Mouse (Mus musculus): ENCODE measurements around the gene Tril. TPM values are rescaled to one million over a fixed set of nuclear protein-coding genes. Genes with fewer than 3 reads are reported as not detected.

Gene Tril
- polyA plus RNA-seq, 2 experiments = 0.16 to 0.27 TPM

DNA sequence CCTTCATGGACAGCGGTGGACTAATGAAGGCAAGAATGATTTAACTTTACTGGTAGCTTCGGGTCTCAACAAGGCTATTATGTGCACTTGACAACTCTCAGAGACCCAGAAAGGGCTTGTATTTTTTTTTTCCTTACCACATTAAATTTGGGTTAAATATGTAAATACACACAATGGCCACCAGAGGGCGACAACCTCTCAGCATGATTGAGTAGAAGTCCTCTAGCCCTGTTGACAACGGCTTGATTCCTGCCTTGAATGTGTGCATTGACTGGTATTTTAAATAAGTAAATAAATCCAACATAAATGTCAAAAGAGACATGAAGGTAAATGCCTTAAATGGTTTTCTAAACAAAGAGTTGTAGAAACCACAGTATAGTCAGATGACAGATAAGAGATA lies 39.5 kb downstream of the Tril start:
- ATAC-seq (ENCODE audit: insufficient read depth) (no peak), DNase-seq (ENCODE audit: low read depth in 3 of 3, low spot score in 3 of 3) (peak in 2 of 3 experiments; percentile 9 to 41)
- no peak overlapping the region for H3K4me2 ChIP-seq (ENCODE audit: low read depth)
- H3K9me3 ChIP-seq (ENCODE audit: control insufficient read depth, low read length) = no peaks in the 10 kb centered on the region
- H3K27ac ChIP-seq = no peak overlapping the region
- H3K9ac ChIP-seq (replicated peaks) = no peak overlapping the region
- H3K36me3 ChIP-seq (replicated peaks; ENCODE audit: control insufficient read depth, insufficient read depth, low read depth) = no peaks in the 10 kb centered on the region
- 11% methylated on average over 4 of the region's 4 CpGs for WGBS (ENCODE audit: insufficient replicate concordance)
- no peaks in the 10 kb centered on the region for H3K4me1 ChIP-seq (replicated peaks; ENCODE audit: control insufficient read depth in 2 of 2, insufficient read depth in 2 of 2, low read length in 1 of 2)
- peak; percentile 79 for TF ChIP-seq CTCF (IDR thresholded peaks at IDR 0.05; ENCODE audit: low read depth)
- no peak for TF ChIP-seq EP300 (IDR thresholded peaks at IDR 0.05; ENCODE audit: low read depth)
- H3K27me3 ChIP-seq (ENCODE audit: control insufficient read depth, insufficient read depth, low read length) = no peaks in the 10 kb centered on the region
- no peak overlapping the region for H3K4me3 ChIP-seq (ENCODE audit: insufficient read depth in 1 of 2, low read depth in 2 of 2, low read length in 2 of 2)

GRCm38 (mm10) chr6:53780008-53780407 lies 40.6 kb downstream of the Tril start:
- WGBS (ENCODE audit: insufficient replicate concordance) = 64% methylated on average over 5 of the region's 5 CpGs
- Histone ChIP-seq H3K27me3 (ENCODE audit: control insufficient read depth, insufficient read depth, low read length) (no peaks in the 10 kb centered on the region), H3K36me3 (replicated peaks; ENCODE audit: control insufficient read depth, insufficient read depth, low read depth) (no peaks in the 10 kb centered on the region), H3K4me3 (ENCODE audit: insufficient read depth in 1 of 2, low read depth in 2 of 2, low read length in 2 of 2) (no peak overlapping the region), H3K4me1 (replicated peaks; ENCODE audit: control insufficient read depth in 2 of 2, insufficient read depth in 2 of 2, low read length in 1 of 2) (no peaks in the 10 kb centered on the region), H3K4me2 (ENCODE audit: low read depth) (no peak overlapping the region), H3K9me3 (ENCODE audit: control insufficient read depth, low read length) (no peaks in the 10 kb centered on the region), H3K27ac (no peak overlapping the region), H3K9ac (replicated peaks) (no peak overlapping the region)
- DNase-seq (ENCODE audit: low read depth in 3 of 3, low spot score in 3 of 3) = no peak
- ATAC-seq (ENCODE audit: insufficient read depth) = no peak
- TF ChIP-seq CTCF (IDR thresholded peaks at IDR 0.05; ENCODE audit: low read depth) (no peak), EP300 (IDR thresholded peaks at IDR 0.05; ENCODE audit: low read depth) (no peak)

- no peak for TF ChIP-seq EP300 (IDR thresholded peaks at IDR 0.05; ENCODE audit: low read depth)
- no peak overlapping the region for H3K4me2 ChIP-seq (ENCODE audit: low read depth)
- H3K9ac ChIP-seq (replicated peaks) = no peak overlapping the region
- no peak for ATAC-seq (ENCODE audit: insufficient read depth)
- H3K27me3 ChIP-seq (ENCODE audit: control insufficient read depth, insufficient read depth, low read length) = no peaks in the 10 kb centered on the region
- no peak overlapping the region for H3K27ac ChIP-seq
- H3K4me3 ChIP-seq (ENCODE audit: insufficient read depth in 1 of 2, low read depth in 2 of 2, low read length in 2 of 2) = no peak overlapping the region
- DNase-seq (ENCODE audit: low read depth in 3 of 3, low spot score in 3 of 3) = no peak
- WGBS (ENCODE audit: insufficient replicate concordance) = 63% methylated on average over 7 of the region's 7 CpGs
- H3K4me1 ChIP-seq (replicated peaks; ENCODE audit: control insufficient read depth in 2 of 2, insufficient read depth in 2 of 2, low read length in 1 of 2) = no peaks in the 10 kb centered on the region
- H3K9me3 ChIP-seq (ENCODE audit: control insufficient read depth, low read length) = no peaks in the 10 kb centered on the region
- no peaks in the 10 kb centered on the region for H3K36me3 ChIP-seq (replicated peaks; ENCODE audit: control insufficient read depth, insufficient read depth, low read depth)
Observed at GRCm38 (mm10) chr6:53779526-53779925, 41.1 kb downstream of the Tril start.

- Histone ChIP-seq H3K27ac (no peak overlapping the region), H3K4me2 (ENCODE audit: low read depth) (no peak overlapping the region), H3K9me3 (ENCODE audit: control insufficient read depth, low read length) (no peaks in the 10 kb centered on the region), H3K36me3 (replicated peaks; ENCODE audit: control insufficient read depth, insufficient read depth, low read depth) (no peaks in the 10 kb centered on the region), H3K27me3 (ENCODE audit: control insufficient read depth, insufficient read depth, low read length) (no peaks in the 10 kb centered on the region), H3K9ac (replicated peaks) (no peak overlapping the region), H3K4me1 (replicated peaks; ENCODE audit: control insufficient read depth in 2 of 2, insufficient read depth in 2 of 2, low read length in 1 of 2) (no peaks in the 10 kb centered on the region), H3K4me3 (ENCODE audit: insufficient read depth in 1 of 2, low read depth in 2 of 2, low read length in 2 of 2) (no peak overlapping the region)
- no peak for TF ChIP-seq EP300 (IDR thresholded peaks at IDR 0.05; ENCODE audit: low read depth)
- TF ChIP-seq CTCF (IDR thresholded peaks at IDR 0.05; ENCODE audit: low read depth) = no peak
- 47% methylated on average over 8 of the region's 8 CpGs for WGBS (ENCODE audit: insufficient replicate concordance)
- ATAC-seq (ENCODE audit: insufficient read depth) (no peak), DNase-seq (ENCODE audit: low read depth in 3 of 3, low spot score in 3 of 3) (no peak)
Observed at GRCm38 (mm10) chr6:53778424-53778955, 42.1 kb downstream of the Tril start.

DNA sequence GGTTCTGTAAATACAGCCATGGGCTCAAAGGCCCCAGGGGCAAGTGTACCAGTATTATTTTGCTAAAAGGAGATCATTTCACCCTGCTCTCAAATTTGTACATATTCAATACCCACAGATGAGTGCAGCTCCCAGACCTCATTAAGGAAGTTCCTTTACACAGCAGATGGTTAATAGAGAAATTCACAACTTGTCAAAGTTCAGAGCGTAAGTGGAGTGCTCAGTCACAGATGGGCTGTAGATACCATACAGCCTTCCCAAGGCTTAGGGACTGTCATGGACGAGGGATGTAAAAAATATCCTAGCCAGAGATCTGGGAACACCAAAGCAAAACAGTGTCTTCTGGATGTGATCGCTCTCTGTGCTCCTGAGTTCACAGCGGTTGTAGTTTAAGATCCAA lies 52.4 kb downstream of the Tril start:
- Histone ChIP-seq H3K27me3 (ENCODE audit: control insufficient read depth, insufficient read depth, low read length) (no peaks in the 10 kb centered on the region), H3K36me3 (replicated peaks; ENCODE audit: control insufficient read depth, insufficient read depth, low read depth) (no peaks in the 10 kb centered on the region), H3K9ac (replicated peaks) (no peak overlapping the region), H3K9me3 (ENCODE audit: control insufficient read depth, low read length) (no peaks in the 10 kb centered on the region), H3K4me2 (ENCODE audit: low read depth) (no peak overlapping the region), H3K4me1 (replicated peaks; ENCODE audit: control insufficient read depth in 2 of 2, insufficient read depth in 2 of 2, low read length in 1 of 2) (no peaks in the 10 kb centered on the region), H3K27ac (no peak overlapping the region), H3K4me3 (ENCODE audit: insufficient read depth in 1 of 2, low read depth in 2 of 2, low read length in 2 of 2) (no peak overlapping the region)
- no peak for ATAC-seq (ENCODE audit: insufficient read depth)
- TF ChIP-seq EP300 (IDR thresholded peaks at IDR 0.05; ENCODE audit: low read depth) (no peak), CTCF (IDR thresholded peaks at IDR 0.05; ENCODE audit: low read depth) (no peak)
- 63% methylated on average over 4 of the region's 4 CpGs for WGBS (ENCODE audit: insufficient replicate concordance)
- DNase-seq (ENCODE audit: low read depth in 3 of 3, low spot score in 3 of 3) = no peak
